Mouse (Mus musculus) myocyte (in vitro differentiated cells): Measurements from ENCODE around the gene Frrs1l. TPM values are rescaled to one million over a fixed set of nuclear protein-coding genes. Genes with fewer than 3 reads are reported as not detected.

Experiments
- H3K27me3 ChIP-seq: one replicate; pipeline ENCODE4 v1.6.1; 2011; ENCODE audit not compliant: control insufficient read depth, insufficient read depth, insufficient read length
- H3K36me3 ChIP-seq: one replicate; pipeline ENCODE4 v1.6.1; 2011; ENCODE audit not compliant: control insufficient read depth, insufficient read depth
- H3K4me2 ChIP-seq: one replicate; pipeline ENCODE4 v1.6.1; 2011; ENCODE audit warnings: low read depth, control low read depth
- H3K4me3 ChIP-seq: one replicate; pipeline ENCODE4 v1.5.1; 2011; ENCODE audit warnings: mild to moderate bottlenecking, control low read depth, moderate library complexity
- H3K79me2 ChIP-seq: one replicate; pipeline ENCODE4 v1.6.1; 2011; ENCODE audit not compliant: control insufficient read depth, insufficient read depth
- H3ac ChIP-seq: one replicate; pipeline ENCODE4 v1.6.1; 2011; ENCODE audit not compliant: control insufficient read depth, insufficient read length
- CEBPB ChIP-seq: IDR thresholded peaks from 2 replicates; pipeline ENCODE4 v1.6.1; 2011; ENCODE audit warnings: mild to moderate bottlenecking, moderate library complexity; ENCODE audit not compliant: poor library complexity, insufficient read depth, severe bottlenecking
- E2F4 ChIP-seq: IDR thresholded peaks from one replicate; pipeline ENCODE4 v1.6.1; 2011; ENCODE audit warnings: mild to moderate bottlenecking, control low read depth, moderate library complexity; ENCODE audit not compliant: insufficient read depth
- MAX ChIP-seq: IDR thresholded peaks from one replicate; pipeline ENCODE4 v1.6.1; 2011; ENCODE audit warnings: low read depth, mild to moderate bottlenecking, control low read depth
- MYOD1 ChIP-seq, 3 experiments: IDR thresholded peaks; one replicate each; pipeline ENCODE4 v1.6.1; 2011; ENCODE audit warnings: control low read depth in 2 of 3, low read depth in 2 of 3, mild to moderate bottlenecking in 2 of 3, moderate library complexity in 1 of 3; ENCODE audit not compliant: insufficient read length in 2 of 3, control insufficient read depth in 1 of 3
- MYOG ChIP-seq, 3 experiments: IDR thresholded peaks; one replicate each; pipeline ENCODE4 v1.6.1; 2011; ENCODE audit warnings: control low read depth in 2 of 3, low read depth in 2 of 3, mild to moderate bottlenecking in 2 of 3; ENCODE audit not compliant: insufficient read length in 2 of 3, control insufficient read depth in 1 of 3, insufficient read depth in 1 of 3
- POLR2A ChIP-seq: IDR thresholded peaks from one replicate; pipeline ENCODE4 v1.6.1; 2011; ENCODE audit warnings: low read depth, mild to moderate bottlenecking, control low read depth, moderate library complexity; ENCODE audit not compliant: insufficient read length
- POLR2AphosphoS2 ChIP-seq: IDR thresholded peaks from one replicate; pipeline ENCODE4 v1.6.1; 2011; ENCODE audit warnings: low read depth, control low read depth; ENCODE audit not compliant: insufficient read length
- REST ChIP-seq: IDR thresholded peaks from one replicate; pipeline ENCODE4 v1.6.1; 2011; ENCODE audit warnings: mild to moderate bottlenecking, control low read depth, moderate library complexity; ENCODE audit not compliant: insufficient read depth, insufficient read length
- SRF ChIP-seq: IDR thresholded peaks from one replicate; pipeline ENCODE4 v1.6.1; 2011; ENCODE audit warnings: low read depth; ENCODE audit not compliant: control insufficient read depth, insufficient read length
- TCF12 ChIP-seq: IDR thresholded peaks from one replicate; pipeline ENCODE4 v1.6.1; 2011; ENCODE audit warnings: mild to moderate bottlenecking, control low read depth; ENCODE audit not compliant: poor library complexity, insufficient read depth, severe bottlenecking
- TCF3 ChIP-seq: IDR thresholded peaks from one replicate; pipeline ENCODE4 v1.6.1; 2011; ENCODE audit warnings: low read depth, control low read depth; ENCODE audit not compliant: insufficient read length
- USF1 ChIP-seq: IDR thresholded peaks from one replicate; pipeline ENCODE4 v1.6.1; 2011; ENCODE audit warnings: low read depth, mild to moderate bottlenecking, control low read depth, moderate library complexity
- polyA plus RNA-seq: library from polyadenylated mRNA; unstranded; fragments of >200 nt; fragmentation: generic; extraction: Trizol; gene quantifications from one replicate; pipeline ENCODE4 v1.2.1, GENCODE M21; 2012; ENCODE audit warnings: missing spikeins

Frrs1l gene
- not detected for polyA plus RNA-seq

DNA sequence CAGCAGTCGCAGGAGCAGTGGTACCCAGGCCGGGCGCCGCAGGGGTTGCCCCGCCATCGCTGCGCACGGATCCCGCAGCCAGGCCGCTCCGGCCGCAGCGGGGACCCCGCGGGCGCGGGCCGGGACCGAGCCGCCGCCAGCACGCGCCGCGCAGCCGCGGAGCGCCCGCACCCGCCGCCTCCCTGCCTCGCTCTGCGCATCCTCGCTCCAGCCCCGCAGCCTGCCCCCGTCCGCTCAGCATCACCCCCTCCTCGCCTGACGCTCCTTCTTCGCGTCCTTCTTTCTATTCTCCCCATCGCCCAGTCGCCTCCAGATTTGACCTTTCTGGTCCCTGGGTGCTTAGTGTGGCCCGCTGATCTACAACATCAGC lies at the start of gene Frrs1l:
Frrs1l (minus strand) TSS at position 177 of the 370 bp plus-strand sequence.
- Histone ChIP-seq H3K27me3 (peaks cover 24% of the 10 kb centered on the region), H3K4me3 (no peak within 1 kb of the TSS), H3K36me3 (no peaks in the 10 kb centered on the region), H3K79me2 (no peaks in the 10 kb centered on the region), H3ac (no peak within 1 kb of the TSS), H3K4me2 (no peak within 1 kb of the TSS)
- no peak for TF ChIP-seq MAX
- TF ChIP-seq MYOD1 (IDR thresholded peaks at IDR 0.05; ENCODE audit: control insufficient read depth in 1 of 3, insufficient read length in 2 of 3, low read depth in 2 of 3), result no peak
- TF ChIP-seq E2F4, result no peak
- no peak for TF ChIP-seq TCF3
- no peak for TF ChIP-seq MYOG (IDR thresholded peaks at IDR 0.05; ENCODE audit: control insufficient read depth in 1 of 3, insufficient read depth in 1 of 3, insufficient read length in 2 of 3, low read depth in 2 of 3)
- TF ChIP-seq SRF, result no peak
- TF ChIP-seq CEBPB, result no peak
- TF ChIP-seq TCF12, result no peak
- no peak for TF ChIP-seq USF1
- no peak for TF ChIP-seq POLR2AphosphoS2
- TF ChIP-seq POLR2A, result no peak

DNA sequence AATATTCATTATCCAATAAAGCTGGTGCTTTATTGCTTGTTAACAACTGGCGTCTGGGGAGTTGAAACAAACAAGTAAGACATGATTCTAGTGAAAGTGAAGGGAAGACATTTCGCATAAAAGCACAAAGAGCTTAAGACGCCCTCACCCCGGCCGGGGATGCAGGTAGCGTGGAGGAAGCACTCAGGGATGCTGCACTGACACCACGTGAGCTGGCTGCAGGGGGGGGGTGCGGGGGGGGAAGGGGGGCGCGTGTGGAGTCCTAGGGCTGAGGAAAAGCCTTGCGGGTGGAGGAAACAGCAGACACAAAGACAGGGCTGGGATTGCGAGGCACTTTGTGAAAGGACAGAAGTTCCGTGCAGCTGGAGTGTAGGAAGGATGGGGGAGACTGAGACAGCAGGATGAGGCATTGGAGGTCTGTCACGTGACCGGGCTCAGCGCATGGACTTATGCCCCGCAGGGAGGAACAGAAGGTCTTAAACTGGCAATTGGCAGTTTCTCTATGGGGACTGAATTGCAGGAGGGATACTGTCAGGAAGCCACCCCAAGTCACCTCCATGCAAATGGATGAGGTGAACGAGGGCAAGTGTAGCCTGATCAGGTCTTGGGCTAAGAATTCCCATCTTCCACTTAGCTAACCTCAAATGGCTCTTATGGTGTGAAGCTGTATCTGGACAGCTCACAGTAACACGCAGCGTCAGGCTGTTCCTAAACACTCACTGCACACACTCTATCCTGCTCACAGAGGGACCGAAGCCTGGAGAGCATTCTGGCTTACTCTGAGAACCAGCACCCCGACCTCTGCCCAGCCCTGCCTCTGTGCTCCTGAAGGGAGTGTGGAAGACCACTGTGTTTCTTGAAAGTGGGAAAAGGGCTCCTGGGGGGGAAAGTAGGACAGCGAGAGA lies 49.2 kb upstream of the Frrs1l start:
- no peaks in the 10 kb centered on the region for H3K79me2 ChIP-seq
- H3K4me3 ChIP-seq, result no peak overlapping the region
- no peak overlapping the region for H3K4me2 ChIP-seq
- TF ChIP-seq TCF12 (no peak), MAX (no peak), MYOD1 (IDR thresholded peaks at IDR 0.05; ENCODE audit: control insufficient read depth in 1 of 3, insufficient read length in 2 of 3, low read depth in 2 of 3) (no peak), E2F4 (no peak), TCF3 (no peak), CEBPB (no peak), REST (no peak), POLR2A (no peak)
- H3ac ChIP-seq, result no peak overlapping the region
- H3K27me3 ChIP-seq, result peaks cover 14% of the 10 kb centered on the region
- no peaks in the 10 kb centered on the region for H3K36me3 ChIP-seq

DNA sequence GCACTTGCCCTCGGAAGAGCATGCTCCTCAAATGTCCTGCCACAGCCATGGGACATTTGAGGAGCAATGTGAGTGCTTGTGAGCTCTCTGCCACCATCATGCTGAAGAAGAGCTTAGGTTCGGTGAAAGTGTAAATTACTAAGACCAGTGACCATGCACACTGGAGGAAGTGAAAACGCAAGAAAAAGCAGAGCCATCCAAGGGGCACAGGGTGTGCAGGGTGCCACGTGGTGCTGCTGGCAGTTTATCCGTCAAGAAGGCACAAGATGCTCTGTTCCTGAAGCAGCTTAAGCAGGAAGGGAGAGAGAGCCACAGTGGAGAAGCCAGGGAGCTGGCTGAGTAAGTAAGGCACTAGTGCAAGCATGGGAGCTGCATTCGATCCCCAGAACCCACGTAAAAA lies 47.4 kb upstream of the Frrs1l start:
- H3K4me2 ChIP-seq, result no peak overlapping the region
- peaks cover 5% of the 10 kb centered on the region for H3K27me3 ChIP-seq
- H3K79me2 ChIP-seq, result no peaks in the 10 kb centered on the region
- no peaks in the 10 kb centered on the region for H3K36me3 ChIP-seq
- no peak overlapping the region for H3K4me3 ChIP-seq
- no peak for TF ChIP-seq MYOD1 (IDR thresholded peaks at IDR 0.05; ENCODE audit: control insufficient read depth in 1 of 3, insufficient read length in 2 of 3, low read depth in 2 of 3)
- no peak for TF ChIP-seq MYOG (IDR thresholded peaks at IDR 0.05; ENCODE audit: control insufficient read depth in 1 of 3, insufficient read depth in 1 of 3, insufficient read length in 2 of 3, low read depth in 2 of 3)
- no peak for TF ChIP-seq TCF12
- TF ChIP-seq REST, result no peak
- TF ChIP-seq TCF3, result no peak
- no peak for TF ChIP-seq SRF
- no peak for TF ChIP-seq MAX
- TF ChIP-seq USF1, result no peak
- no peak for TF ChIP-seq CEBPB
- TF ChIP-seq POLR2A, result no peak
- TF ChIP-seq E2F4, result no peak
- TF ChIP-seq POLR2AphosphoS2, result no peak
- no peak overlapping the region for H3ac ChIP-seq

DNA sequence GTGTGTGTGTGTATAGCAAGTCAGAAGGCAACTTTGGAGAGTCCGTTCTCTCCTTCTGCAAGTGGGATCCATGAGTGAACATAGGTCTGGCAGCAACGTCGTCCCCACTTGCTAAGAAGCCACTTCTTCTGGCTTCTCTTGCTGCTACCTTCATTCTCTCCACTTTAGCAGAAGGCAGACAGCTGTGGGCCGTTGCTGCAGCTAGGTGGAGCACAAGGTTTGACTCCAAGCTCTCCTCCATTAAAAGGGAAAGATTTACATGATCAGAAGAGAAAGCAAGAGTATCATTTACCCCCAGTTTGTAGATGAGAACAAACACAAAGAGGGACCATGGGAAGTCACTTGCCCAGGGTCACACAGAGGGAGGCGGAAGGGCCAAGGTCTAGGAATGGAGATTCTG lies 44.0 kb upstream of the Frrs1l start:
- H3ac ChIP-seq, result no peak overlapping the region
- no peak overlapping the region for H3K4me3 ChIP-seq
- no peak for TF ChIP-seq REST
- TF ChIP-seq CEBPB, result no peak
- no peak for TF ChIP-seq USF1
- no peak for TF ChIP-seq TCF3
- no peak for TF ChIP-seq MYOD1 (IDR thresholded peaks at IDR 0.05; ENCODE audit: control insufficient read depth in 1 of 3, insufficient read length in 2 of 3, low read depth in 2 of 3)
- TF ChIP-seq E2F4, result no peak
- no peak for TF ChIP-seq MYOG (IDR thresholded peaks at IDR 0.05; ENCODE audit: control insufficient read depth in 1 of 3, insufficient read depth in 1 of 3, insufficient read length in 2 of 3, low read depth in 2 of 3)
- TF ChIP-seq POLR2AphosphoS2, result no peak
- TF ChIP-seq SRF, result no peak
- TF ChIP-seq TCF12, result no peak
- no peak for TF ChIP-seq MAX
- no peak for TF ChIP-seq POLR2A
- no peaks in the 10 kb centered on the region for H3K79me2 ChIP-seq
- no peak overlapping the region for H3K4me2 ChIP-seq
- H3K27me3 ChIP-seq, result peaks cover 21% of the 10 kb centered on the region
- H3K36me3 ChIP-seq, result no peaks in the 10 kb centered on the region
